Mouse (Mus musculus): ENCODE data around the gene Gatad2a. TPM values are rescaled to one million over a fixed set of nuclear protein-coding genes. Genes with fewer than 3 reads are reported as not detected.
"Not testable (repeated sequence)": the region's sequence is repeated elsewhere in the genome, so short reads cannot be mapped to it uniquely, and the experiment has no call there.

Gene Gatad2a
- total RNA-seq, 2 experiments from 2014 or later: 27.3 to 27.6 TPM

DNA sequence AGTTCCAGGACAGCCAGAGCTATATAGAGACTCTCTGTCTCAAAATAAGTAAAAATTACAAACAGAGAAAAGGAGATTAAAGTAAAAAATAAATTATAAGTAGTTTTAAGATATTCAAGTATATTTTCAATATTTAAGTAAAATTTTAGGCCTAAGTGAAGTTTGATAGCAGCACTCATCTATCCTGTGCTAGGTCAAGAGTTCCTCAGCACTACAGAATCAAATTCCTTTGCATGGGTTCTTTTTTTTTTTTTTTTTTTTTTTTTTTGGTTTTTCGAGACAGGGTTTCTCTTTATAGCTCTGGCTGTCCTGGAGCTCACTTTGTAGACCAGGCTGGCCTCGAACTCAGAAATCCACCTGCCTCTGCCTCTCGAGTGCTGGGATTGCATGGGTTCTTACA is 53.7 kb downstream of the Gatad2a start:
- DNase-seq (ENCODE audit: low spot score in 2 of 2); intact Hi-C loops (cut with DNase I): not testable (repeated sequence)

DNA sequence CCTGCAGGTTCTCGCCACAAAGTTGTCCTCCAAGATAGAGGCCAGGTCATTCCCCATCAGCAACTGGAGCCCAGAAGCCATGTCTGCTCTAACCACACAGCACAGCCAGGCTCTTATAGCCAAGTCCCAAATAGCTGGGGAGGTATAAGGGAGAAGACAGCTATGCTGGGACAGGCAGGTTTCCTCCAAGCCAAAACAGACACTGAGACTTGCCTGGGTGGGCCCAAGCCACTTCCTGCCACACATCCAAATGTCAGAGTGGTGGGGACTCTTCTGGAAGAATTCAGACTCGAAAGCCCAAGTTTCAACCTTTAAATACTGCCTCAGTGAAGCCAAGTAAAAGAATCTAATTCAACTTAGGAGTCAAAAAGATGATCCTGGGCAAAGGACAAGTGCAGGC is 55.8 kb downstream of the Gatad2a start:
- intact Hi-C loops (cut with DNase I): no loop called here
- no peak for DNase-seq (ENCODE audit: low spot score in 2 of 2)

DNA sequence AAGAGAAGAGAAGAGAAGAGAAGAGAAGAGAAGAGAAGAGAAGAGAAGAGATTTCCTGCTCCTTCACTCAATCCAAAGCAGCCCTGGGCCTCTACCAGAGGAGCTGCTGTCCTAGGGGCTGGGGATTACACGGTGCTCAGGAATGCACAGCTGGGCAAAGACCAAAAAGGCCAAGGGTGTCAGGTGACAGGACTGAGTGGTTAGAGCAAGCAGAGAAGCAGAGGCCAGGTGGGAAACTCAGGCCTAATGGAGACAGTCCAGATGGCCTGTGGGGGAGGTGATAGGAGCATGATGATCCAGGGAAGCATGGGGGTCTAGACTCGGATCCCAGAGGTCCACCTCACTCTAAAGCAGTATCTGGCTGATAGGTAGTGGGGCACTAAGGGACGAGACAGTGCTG is 56.6 kb downstream of the Gatad2a start:
- intact Hi-C loops (cut with DNase I): no loop called here
- DNase-seq (ENCODE audit: low spot score in 2 of 2): no peak

DNA sequence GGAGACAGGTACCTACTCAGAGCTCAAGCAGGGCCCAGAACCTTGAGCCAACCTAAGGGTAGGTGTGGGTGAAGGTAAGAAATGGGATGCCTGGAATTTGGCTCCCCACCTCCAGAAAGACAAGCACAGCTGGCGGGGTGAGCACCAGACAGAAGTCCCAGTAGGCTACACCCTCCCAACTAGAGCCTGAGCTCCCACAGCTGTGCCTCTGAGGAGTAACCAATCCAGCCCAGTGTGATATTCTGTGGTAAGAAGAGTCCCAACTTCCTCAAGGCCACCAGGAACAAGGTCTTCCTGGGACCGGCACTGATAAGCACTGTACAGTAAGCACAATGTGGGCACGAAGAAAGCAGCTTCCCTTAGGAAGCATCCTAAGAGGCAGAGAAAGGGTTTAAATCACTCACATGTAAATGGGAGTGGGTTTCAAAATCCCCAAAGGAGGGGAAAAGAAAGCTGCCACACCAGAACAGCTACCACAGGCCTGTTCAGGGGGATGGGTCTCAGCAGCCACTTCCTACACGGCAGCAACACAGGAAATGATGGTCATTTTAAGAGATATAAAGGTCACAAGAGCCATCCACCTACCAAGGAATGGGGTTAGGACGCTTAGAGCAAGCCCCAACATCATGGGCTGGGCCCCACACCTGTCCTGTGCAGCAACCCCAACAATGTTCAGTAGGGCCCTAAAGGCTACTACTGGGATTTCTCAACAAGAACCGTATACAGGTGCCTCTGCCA is 57.8 kb downstream of the Gatad2a start:
- no peak for DNase-seq (ENCODE audit: low spot score in 2 of 2)
- intact Hi-C loops (cut with DNase I): no loop called here

DNA sequence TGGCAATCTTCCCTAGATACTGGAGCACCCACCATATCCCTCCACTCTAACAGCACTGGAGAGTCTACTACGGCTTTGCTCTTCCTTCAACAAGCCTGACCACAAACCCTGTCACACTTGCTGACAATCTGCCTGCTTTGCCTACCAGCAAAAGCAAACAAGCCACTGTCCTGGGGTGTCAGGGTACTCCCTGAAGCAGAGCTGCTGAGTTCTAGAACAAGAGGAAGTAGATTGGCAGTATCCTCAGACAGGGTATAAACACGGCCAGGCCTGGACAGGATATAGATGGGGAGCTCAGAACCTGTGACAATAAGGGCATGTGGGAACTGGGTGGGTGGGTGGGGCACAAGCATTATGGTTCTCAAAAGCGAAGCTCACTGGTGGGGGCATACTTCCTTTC is 58.7 kb downstream of the Gatad2a start:
- DNase-seq (ENCODE audit: low spot score in 2 of 2): no peak
- intact Hi-C loops (cut with DNase I): no loop called here

DNA sequence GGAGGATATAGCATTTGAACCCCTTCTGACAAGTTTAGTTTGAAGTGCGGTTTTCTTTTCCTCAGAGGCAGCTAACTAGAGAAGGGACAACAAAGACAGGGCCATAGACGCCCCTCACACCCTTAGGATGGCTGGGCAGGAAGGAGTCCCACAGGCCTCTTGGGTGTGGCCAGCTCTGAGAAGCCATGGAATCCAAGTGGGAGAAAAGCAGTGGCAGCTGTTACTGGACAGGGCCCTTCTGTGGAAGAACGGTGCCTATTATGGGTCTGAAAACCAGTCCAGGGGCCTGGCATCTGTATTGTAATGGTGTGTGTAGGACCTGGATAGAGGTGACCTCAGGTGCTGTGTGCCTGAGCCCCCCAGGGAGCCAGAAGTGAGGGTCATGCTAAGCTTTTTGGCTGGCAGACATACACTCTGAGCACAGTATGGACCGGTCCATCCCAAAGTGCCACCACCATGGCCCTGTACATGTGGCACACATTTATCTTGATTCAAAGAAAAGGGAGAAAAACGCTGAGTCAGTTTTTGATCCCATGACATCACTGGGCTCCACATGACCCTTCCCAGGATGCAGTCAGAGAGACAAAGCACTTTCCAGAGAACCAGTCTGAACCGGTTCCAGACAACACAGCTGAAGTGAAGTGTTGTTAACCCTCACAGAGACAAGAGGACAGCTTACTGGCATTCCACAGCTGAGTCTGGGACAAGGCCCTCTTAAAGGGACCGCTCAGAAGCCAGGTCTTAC is 60.0 kb downstream of the Gatad2a start:
- intact Hi-C loops (cut with DNase I): no loop called here
- no peak for DNase-seq (ENCODE audit: low spot score in 2 of 2)

DNA sequence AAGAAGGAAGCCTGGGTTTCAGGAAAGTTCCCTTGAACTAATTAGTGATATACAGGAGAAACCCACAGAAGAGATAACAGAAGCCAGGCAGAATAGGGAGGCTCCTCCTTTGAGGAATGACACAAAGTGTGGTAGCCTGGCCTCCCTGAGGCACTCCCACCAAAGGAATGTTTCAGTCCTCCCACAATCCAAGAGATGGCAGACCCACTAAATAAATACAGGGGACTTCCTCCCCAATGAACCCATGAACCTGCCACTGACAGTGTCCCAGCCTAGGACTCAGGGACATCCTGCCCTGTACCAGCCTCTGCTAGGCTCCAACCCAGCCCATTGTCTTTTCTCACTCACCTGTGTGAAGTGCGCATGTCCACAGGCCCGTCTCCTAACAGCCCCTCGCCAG is 60.8 kb downstream of the Gatad2a start:
- no peak for DNase-seq (ENCODE audit: low spot score in 2 of 2)
- intact Hi-C loops (cut with DNase I): no loop called here

DNA sequence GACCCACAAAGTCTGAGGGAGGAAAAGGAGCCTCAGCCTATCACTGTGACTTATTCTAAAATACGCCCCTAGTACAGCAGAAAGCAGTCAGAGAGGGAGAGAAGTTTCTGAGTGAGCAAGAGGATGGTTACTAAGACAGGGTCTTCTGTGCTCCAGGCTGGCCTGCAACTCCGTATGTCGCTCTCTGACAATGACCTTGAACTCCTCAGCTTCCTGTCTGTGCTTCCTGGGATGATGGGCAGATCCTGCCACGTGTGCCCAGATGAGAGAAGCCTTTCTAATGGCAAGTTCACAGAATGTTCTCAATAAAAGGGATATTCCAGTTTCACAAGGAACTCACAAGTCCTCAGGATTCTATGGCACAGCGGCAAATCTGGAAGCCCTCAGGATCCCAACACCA is 61.6 kb downstream of the Gatad2a start:
- intact Hi-C loops (cut with DNase I): no loop called here
- DNase-seq (ENCODE audit: low spot score in 2 of 2): no peak

DNA sequence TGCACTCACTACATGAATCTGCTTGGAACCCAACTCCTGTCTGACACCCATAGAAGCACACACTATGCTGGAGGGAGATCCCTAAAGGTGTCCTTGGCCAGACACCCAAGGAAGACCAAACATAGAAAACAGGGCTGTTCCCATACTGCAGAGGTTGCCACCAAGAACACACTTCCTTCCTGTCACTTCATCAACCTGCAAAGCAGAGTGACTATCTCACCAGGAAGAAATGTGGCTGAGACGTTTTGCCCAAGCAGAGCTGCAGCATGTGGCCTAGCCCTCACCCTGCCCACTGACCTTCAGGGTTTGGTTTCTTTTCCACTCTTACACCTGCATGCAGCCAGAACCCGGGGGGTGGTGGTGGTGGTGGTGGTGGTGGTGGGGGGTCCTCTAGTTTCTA is 62.4 kb downstream of the Gatad2a start:
- intact Hi-C loops (cut with DNase I): no loop called here
- no peak for DNase-seq (ENCODE audit: low spot score in 2 of 2)

DNA sequence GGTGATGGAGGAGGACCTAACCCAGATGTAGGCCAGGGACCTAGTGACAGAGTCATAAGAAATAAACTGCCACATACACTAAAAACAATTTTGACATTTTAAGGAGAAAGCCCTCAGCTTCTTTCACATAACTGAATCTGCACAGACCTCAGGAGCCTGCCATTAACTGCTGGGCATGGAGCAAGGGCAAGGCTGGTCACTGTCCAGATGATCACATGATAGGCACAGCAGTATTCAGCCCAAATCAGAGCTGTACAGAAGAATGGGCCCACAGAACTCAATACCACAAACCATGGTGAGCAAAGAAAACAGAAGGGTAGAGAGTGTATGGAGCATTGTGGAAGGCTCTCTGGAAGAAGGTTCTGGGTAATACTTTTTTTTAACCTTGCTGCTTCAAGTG is 69.3 kb downstream of the Gatad2a start:
- no peak for DNase-seq (ENCODE audit: low spot score in 2 of 2)
- intact Hi-C loops (cut with DNase I): no loop called here

DNA sequence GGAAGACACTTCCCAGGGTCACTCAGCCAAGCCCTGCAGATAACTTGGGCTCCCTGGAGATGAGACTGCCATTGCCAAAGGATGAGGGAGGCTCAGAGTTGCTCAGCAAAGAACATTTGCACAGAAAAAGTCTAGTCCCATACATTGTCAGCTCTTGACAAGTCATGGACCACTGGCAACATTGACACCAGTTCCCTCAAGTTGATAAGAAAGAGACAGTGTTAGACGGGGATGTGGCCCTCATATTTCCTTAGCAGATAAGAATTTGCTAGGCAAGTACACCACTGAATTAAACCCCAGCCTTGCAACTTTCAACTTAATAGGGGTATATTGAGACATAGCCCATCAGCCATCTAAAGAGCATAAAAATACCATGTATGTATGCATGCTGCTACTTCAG is 72.2 kb downstream of the Gatad2a start:
- intact Hi-C loops (cut with DNase I): no loop called here
- no peak for DNase-seq (ENCODE audit: low spot score in 2 of 2)

DNA sequence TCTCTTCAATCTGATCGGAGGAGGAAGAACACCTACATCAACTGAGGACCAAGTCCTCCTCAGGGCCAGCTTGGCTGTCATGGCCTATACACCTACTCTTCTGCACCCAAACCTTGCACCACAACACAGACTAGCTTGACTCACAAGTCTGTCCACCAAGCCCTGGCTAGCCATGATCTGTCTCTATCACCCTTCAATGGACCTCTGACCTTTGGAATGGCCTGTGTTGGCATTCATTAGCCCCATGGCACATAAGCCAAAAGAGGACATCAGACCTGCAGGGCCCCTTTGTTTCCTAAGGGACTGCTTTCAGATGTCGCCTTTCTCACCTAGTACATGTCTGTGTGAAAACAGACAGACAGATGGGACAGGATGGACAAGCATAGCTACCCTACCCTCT is 75.0 kb downstream of the Gatad2a start:
- intact Hi-C loops (cut with DNase I): no loop called here
- DNase-seq (ENCODE audit: low spot score in 2 of 2): no peak

DNA sequence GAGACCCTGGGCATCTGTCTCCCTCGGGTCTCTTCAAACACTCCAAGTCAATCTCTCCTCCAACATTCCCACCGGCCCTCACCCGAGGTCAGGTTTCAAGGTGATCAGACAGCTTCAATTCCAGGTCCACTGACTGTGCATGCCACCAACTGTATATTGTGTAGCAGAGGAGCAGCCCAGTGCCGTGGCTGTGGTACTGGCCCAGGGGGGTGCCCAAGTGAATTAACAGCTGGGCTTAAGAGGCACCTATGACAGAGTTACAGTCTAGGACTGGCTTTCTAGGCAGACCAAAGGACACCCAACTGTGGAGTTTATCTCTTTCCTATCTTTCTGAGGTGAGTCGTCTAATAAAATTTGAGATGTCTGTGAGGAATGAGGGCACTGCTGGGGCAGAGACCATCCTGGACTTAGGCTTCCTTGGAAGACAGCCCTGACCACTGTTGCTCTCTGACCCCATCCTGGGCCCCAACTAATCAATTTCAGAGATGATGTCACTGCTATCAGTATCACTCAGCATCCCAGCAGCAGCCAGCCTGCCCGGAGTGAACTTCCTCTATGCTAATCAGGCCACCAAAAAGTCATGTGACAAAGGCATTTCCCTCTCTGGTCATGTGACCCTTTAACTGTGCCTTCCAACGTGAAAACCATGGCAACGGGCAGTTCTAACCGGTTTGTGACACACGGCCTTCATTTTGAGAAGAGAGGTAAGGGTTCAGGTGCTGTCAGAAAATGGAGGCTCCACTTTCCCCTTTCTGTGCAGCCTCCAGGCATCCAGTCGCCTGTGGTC is 76.1 kb downstream of the Gatad2a start:
- intact Hi-C loops (cut with DNase I): loop anchor here (5.0 to 10.0 kb wide), 4 partner anchors 77 to 315 kb away; partner anchors contain the start of genes Armc6, Gatad2a, Ncan and Sugp2
- DNase-seq (ENCODE audit: low spot score in 2 of 2): no peak

DNA sequence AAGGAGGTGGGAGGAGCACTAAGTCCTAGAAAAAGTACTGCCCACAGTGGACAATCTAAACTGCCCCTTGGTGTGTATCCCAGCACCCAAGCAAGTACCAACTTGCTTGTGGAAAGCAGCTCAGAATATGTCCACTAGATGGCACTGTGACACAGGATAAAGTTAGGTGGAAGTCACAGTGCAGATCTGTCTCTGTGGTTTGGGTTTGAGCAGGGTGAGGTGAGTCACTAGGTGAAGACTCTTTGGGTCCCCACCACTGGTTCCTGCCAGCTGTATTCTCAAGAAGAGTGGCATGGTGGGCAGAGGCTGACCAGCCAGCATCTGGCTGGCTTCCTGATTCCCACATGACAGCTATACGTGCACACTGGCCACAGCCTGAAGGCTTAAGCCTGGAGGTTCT is 77.2 kb downstream of the Gatad2a start:
- intact Hi-C loops (cut with DNase I): loop anchor here (5.0 to 10.0 kb wide), 4 partner anchors 78 to 316 kb away; partner anchors contain the start of genes Armc6, Gatad2a, Ncan and Sugp2
- DNase-seq (ENCODE audit: low spot score in 2 of 2): peak; percentile 37 to 81

DNA sequence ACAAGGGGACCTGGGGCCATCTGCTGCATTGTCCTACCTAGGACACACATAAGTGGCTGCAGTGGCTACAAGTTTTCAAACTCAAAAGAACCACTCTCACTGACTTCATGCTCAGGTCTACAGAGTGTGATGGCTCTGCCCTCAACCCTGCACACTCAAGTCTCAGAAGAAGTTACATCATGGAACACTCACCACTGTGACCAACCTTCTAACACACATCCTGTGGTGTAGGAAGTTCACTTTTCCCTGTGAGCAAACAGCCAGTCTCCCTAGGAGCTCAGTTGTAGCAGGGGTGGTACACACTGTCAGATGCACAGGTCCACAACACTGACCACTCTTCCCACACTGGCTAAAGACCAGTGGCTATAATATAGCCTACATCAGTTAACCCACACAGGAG is 77.7 kb downstream of the Gatad2a start:
- DNase-seq (ENCODE audit: low spot score in 2 of 2): no peak
- intact Hi-C loops (cut with DNase I): loop anchor here (5.0 to 10.0 kb wide), 4 partner anchors 79 to 316 kb away; partner anchors contain the start of genes Armc6, Gatad2a, Ncan and Sugp2

DNA sequence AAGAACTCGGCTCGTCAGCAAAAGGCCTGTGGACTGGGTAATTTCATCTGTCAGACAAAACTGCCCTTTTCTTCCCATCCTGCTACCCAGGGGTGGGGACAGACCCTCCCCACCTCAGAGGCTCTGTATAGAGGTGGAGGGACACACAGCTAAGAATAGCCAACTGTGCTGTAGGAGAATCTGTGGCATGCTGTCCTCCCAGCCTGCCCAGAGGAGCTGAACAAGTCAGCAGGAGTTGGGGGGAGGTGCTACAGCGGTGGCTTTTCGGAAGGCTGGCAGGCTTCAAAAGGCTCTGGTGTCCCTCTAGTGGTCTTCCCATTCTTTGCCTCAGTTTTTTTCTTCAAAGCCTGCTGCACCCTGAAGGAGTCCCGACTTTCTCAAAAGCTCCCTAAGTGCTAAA is 80.4 kb downstream of the Gatad2a start:
- DNase-seq (ENCODE audit: low spot score in 2 of 2): peak in 1 of 2 experiments; percentile 39
- intact Hi-C loops (cut with DNase I): loop anchor here (5.0 to 10.0 kb wide), 4 partner anchors 82 to 319 kb away; partner anchors contain the start of genes Armc6, Gatad2a, Ncan and Sugp2

DNA sequence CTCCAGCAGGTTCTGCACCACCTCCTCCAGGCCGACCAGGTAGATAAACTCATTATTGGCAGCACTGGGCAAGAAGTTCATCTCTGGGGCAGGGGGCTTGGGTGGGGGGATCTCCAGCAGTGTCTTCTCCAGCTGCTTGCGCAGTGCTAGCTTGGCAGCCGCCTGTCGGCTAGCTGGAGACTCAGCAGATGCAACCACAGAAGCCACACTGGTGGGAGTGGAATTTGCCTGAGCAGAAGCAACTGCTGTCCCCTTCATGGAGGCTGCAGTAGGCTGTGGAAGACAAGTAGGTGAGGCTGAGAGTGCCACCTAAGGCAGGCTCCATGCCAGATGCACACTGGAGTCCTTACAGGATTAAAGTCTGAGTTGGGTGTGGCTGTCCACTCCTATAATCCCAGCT is 81.7 kb downstream of the Gatad2a start:
- no peak for DNase-seq (ENCODE audit: low spot score in 2 of 2)
- intact Hi-C loops (cut with DNase I): loop anchor here (10.0 kb wide), 3 partner anchors 210 to 320 kb away; partner anchors contain the start of genes Armc6, Ncan and Sugp2

DNA sequence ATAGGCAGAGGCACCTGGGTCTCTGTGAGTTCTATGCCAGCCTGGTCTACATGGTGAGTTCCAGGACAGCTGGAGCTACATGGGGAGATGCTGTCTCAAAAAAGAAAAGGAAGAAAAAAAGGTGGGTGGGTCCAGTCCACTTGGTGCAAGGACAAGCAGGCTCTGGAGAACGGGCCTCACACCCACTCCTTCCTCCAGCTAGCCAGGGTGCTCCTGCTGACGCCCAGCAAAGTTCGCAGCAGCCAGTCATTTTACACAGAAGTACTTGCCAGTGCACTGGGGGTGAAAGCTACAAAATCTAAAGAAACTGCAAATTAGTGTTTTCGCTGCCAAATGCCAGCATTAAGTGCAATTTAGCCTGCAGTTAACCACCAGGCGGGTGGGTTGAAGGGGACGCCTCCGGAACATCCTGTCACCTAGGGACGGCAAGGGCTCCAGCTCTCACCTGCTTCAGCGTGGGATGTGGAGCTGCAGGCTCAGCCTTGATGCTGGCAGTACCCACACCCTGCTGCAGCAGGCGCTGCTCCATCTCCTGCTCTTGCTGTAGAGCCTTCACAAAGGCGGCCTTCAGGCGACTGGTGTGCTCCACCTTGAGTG is 83.6 kb downstream of the Gatad2a start:
- intact Hi-C loops (cut with DNase I): loop anchor here (10.0 kb wide), 3 partner anchors 212 to 322 kb away; partner anchors contain the start of genes Armc6, Ncan and Sugp2

DNA sequence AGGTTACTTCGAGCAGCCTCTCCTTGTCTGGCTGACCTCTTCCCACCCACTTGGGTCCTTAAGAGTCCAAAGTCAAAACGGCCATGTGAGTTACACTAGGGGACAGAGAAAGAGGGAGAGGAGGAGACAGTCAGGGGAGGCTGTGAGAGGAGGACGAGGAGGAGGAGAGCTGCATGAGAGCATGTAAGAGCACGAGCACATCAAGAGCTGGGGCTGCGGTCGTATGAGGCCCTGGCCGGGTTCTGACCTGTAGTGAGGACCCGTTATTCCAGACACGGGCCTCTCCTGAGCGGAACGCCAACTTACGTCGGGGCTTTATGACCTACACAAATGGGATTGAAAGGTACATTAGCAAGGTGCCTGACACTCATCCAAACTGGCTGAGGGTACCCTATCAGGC is 84.3 kb downstream of the Gatad2a start:
- DNase-seq (ENCODE audit: low spot score in 2 of 2): no peak
- intact Hi-C loops (cut with DNase I): loop anchor here (10.0 kb wide), 3 partner anchors 213 to 323 kb away; partner anchors contain the start of genes Armc6, Ncan and Sugp2

More for the DNA sequence above, 83.6 kb downstream of the Gatad2a start:
- DNase-seq (ENCODE audit: low spot score in 2 of 2): peak; percentile 51 to 57
